Mouse (Mus musculus): ENCODE data around the gene Pir. TPM values are rescaled to one million over a fixed set of nuclear protein-coding genes. Genes with fewer than 3 reads are reported as not detected.

The Pir gene
- polyA plus RNA-seq, 1 experiment from 2014 or later = 20.2 TPM

Other genes starting within 250 kb of the Pir start
- gene Car5b, start 241.4 kb upstream of the Pir start, polyA plus RNA-seq (2015; fragmentation: Nextera tagmentation; extraction: Ambion mirVana) = 0.08 and 0.14 TPM in 2 replicates
- 20.0 and 21.6 TPM in 2 replicates for gene Siah1b, start 192.9 kb upstream of the Pir start, polyA plus RNA-seq (2015; fragmentation: Nextera tagmentation; extraction: Ambion mirVana)
- 0.28 and 0.45 TPM in 2 replicates for gene Cltrn, start 180.5 kb upstream of the Pir start, polyA plus RNA-seq (2015; fragmentation: Nextera tagmentation; extraction: Ambion mirVana)
- gene Ace2, start 130.0 kb upstream of the Pir start, polyA plus RNA-seq (2015; fragmentation: Nextera tagmentation; extraction: Ambion mirVana) = 0.03 TPM in 1 of 2 replicates, not detected in the other
- 0.14 and 0.27 TPM in 2 replicates for gene Bmx, start 11.2 kb upstream of the Pir start, polyA plus RNA-seq (2015; fragmentation: Nextera tagmentation; extraction: Ambion mirVana)
- gene Vegfd, start 104.0 kb downstream of the Pir start, polyA plus RNA-seq (2015; fragmentation: Nextera tagmentation; extraction: Ambion mirVana) = 0.66 and 0.97 TPM in 2 replicates
- 14.9 and 18.3 TPM in 2 replicates for gene Piga, start 150.4 kb downstream of the Pir start, polyA plus RNA-seq (2015; fragmentation: Nextera tagmentation; extraction: Ambion mirVana)
- gene Asb11, start 167.6 kb downstream of the Pir start, polyA plus RNA-seq (2015; fragmentation: Nextera tagmentation; extraction: Ambion mirVana) = 0.09 and 0.17 TPM in 2 replicates
- gene Asb9, start 237.0 kb downstream of the Pir start, polyA plus RNA-seq (2015; fragmentation: Nextera tagmentation; extraction: Ambion mirVana) = 0.12 TPM in 1 of 2 replicates, not detected in the other

All from liver, embryonic 13.5 days (tissue).